Mouse (Mus musculus): Measurements from ENCODE around the gene Ctsd.

DNA sequence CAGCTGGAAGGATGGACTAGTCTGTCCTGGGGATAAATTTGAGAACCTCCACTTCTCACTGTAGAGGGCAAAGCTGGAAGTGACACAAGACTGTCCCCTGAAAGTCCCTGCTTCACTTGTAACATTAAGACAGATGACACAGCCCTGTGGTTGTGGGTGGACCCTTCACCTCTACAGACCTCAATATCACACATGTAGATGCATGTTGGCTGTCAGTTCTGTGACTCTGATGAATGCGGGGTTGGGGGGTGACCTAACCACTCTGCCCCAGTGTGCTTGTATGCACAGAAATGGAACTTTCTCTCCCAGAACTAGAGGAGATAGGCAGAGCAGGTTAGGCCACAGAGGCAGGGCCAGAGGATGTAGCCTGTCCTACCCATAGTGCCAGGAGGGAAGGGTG lies 8.8 kb upstream of the Ctsd start:
- TF ChIP-seq POLR2A (IDR thresholded peaks at IDR 0.05; ENCODE audit: insufficient read depth, low read depth, low read length): no peak
- no peak for TF ChIP-seq CTCF (IDR thresholded peaks at IDR 0.05)
